Mouse (Mus musculus): ENCODE measurements around the gene Tnfsf13. TPM values are rescaled to one million over a fixed set of nuclear protein-coding genes. Genes with fewer than 3 reads are reported as not detected.

Gene Tnfsf13
- polyA plus RNA-seq (2017; shearing (Covaris generic)) = under 1 TPM; 0.13 to 0.34 TPM

DNA sequence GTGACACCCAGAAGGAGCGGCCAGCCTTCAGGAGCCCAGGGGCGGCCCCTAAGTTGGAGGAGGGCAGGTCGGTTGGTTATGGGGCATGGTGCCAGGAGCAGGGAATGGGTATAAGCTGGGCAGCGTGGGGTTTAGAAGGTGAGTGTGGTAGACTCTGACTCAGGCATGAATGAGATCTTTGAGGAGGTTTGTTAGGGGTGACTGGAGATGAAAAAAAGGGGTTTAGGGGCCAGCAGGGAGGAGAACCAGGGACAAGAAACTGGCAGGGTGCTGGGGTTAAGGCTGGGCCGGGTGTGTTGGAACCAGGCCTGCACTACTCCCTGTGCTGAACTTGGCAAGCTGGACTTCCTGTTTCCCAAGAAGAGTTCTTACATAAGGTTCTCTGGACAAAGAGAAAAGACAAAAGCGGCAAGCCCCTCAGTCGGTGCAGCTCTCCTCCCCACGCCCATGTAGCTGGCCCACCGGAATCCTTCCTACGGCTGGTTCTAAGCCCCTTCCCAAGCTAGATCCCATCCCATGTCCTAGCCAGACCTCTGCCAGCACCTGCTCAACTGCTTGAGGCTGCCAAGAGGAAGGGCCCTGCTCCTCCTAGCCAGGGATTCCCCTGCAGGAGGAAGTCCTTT is at the start of gene Tnfsf13:
TSS of gene Tnfsf13 (minus strand) at position 259 of the 623 bp plus-strand sequence.

DNA sequence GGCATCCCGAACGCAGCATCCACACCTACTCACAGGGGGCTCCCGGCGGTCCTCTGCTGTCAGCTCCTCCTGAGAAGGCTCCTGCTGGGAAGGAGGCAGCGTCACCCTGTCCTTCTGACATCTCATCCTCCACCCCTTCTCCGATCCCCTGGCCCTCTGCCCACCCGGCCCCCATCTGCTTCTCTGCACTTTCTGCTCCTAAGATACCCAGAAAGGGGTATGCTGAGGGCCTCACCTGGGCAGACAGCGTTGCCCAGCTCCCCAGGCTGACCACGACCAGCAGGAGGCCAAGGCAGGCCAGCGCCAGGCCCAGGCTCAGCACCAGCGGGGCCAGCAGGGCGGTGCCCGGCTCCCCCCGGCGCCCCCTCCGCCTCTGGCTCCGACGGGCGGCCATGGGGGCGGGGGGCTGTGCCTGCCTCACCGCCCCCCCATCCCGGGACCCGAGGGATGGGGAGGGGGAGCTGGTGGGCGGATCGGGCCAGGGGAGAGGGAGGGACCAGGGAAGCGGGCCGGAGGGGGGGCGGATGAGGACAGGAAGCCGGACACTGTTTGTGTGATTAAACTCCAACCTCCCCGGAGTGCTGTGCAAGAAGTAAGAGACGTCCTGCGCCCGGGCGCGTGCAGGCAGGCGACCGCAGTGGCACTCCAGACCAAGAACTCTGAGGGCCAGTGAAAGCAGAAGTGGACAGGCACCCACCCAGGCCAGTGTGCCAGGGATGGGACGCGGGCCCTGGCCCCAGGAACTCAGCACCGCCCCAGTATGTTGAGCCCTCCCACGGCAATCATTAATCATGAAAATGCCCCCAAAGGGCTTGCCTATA is 10.0 kb upstream of the Tnfsf13 start, which contains the start of the genes Tnfsf12 and Tnfsfm13:
TSS of gene Tnfsf12 (minus strand) at position 489 of the 821 bp plus-strand sequence.
TSS of gene Tnfsfm13 (minus strand) at position 738 of the 821 bp plus-strand sequence.

DNA sequence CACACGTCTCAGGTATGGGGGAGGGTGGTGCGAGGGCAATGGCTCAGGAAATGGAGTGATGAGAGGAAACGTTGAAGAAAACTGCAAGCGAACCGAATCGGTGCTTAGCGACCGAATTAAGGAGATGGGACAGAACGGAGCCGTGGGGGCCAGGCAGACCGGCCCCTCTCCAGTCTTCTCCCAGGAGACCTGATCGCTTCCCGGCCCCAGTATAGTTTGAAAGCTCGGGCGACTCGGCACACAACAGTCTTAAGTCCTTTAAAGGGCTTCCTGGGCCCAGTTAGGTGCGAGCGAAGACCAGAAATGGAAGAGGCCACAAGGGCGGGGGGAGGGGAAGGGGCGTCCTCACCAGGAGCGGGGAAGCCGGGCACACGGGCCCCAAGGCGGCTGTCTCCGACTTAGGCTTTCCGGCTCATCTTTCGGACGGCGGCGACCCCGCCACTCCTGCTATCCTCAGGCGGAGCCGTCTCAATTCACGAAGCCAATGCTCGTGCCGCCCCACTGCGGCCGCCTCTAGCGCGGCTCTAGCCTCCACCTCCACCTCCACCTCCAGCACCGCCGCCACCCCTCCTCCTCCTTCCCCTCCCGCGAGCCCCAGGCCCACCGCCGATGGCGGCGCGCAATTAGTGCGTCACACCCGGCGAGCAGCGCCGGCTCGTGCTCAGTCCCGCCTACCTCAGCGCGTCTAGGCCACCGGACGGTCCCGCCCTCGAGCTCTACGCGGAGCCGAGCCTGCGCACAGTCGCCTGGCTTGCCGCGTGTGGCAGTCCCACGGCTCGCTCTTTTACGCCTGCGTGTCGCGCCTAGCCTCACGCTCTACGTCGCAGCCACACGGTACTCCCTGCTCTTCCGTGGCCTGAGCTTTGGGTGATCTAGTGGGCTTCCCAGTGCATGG is 4.0 kb downstream of the Tnfsf13 start, which contains the start of gene Senp3:
TSS of gene Senp3 (minus strand) at position 771 of the 895 bp plus-strand sequence.

DNA sequence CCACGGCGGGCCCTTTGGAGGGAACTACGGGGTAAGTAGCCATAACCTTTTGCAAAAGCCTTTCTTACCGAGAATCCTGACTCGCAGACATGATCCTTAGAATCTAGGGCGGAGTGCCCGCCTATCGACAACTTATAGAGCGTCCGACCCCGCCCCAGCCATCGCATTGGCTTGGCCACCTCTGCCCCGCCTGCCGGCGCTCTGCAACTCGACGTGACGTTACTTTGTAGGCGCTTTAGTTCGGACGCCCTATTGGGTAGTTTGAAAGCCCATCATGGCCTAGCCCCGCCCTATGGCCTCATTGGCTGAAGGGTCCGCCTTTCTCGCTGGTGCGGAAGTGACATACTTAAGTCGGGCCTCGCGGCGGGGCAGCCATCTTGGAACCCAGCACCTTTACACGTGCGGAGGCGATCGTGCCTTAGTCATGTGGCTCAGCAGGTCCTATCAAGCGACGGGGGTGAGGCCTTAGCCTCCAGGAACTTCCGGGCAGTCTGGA is 13.3 kb downstream of the Tnfsf13 start, which contains the start of gene Eif4a1:
TSS of gene Eif4a1 (minus strand) at position 213 of the 496 bp plus-strand sequence.

DNA sequence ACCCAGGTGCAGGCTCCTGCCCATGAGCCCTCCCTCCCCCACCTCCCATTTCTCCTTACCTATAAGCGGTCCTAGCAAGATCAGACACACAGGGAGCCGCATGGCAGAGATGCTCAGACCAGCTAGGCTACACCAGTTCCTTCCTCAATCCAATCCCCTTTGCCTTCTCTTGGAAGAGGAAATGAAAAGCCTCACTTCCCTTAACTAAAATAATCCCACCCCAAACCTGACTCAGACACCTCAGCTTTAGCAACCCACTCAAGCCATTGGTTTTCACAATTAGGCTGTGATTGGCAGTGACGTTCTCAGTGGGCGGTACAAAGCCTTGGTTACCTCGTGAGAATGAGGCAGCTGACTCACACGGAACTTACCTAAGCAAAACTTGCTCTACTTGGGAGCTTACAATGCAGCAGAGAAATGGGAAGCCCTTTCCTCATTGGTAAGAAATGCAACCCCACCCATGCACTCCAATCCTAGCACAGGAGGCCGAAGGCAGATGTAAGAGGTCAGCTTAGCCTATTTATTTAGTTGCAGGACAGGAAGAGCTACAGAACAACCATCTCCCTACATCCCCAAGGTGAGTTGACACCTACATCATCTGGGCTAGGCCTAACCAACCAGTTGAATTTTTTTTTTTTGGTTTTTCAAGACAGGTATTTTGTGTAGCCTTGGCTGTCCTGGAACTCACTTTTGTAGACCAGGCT is 19.5 kb downstream of the Tnfsf13 start, which contains the start of gene Cd68:
TSS of gene Cd68 (minus strand) at position 193 of the 704 bp plus-strand sequence.

DNA sequence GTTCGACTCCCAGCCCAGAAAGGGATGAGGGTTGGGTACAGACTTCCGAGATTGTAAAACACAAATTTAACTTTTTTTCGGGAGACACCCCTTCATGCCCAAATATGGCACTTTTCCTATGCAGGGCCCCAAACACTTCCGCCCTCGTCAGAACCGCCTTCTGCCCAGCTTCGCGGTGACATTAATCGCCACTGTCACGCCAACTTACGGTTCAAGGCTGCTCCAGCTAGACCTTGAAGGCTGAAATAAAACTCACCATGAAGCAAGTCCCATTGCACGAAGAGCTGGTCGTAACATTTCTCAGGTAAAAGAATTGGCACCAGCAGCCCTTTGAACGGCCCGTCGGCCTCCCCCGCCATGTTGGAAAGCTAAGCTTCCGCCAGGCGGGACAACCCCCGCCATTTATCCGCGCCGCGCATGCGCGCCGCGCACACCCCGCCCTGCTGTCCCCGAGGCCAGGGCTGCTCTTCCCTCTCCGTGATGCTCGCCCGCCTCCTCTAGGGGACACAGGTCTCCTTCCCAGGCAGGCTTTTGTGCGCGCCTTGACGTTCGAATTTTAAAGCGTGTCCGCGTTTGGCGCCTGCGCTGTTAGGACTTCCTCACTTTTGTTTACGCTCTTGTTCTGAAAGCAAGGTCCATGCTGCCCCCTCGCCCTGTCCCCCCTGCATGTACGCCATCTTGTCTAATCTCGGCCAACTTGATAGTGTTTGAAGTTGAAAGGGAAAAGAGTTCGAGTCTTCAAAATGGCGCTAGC is 23.2 kb downstream of the Tnfsf13 start, which contains the start of gene Mpdu1:
TSS of gene Mpdu1 (minus strand) at position 430 of the 754 bp plus-strand sequence.

DNA sequence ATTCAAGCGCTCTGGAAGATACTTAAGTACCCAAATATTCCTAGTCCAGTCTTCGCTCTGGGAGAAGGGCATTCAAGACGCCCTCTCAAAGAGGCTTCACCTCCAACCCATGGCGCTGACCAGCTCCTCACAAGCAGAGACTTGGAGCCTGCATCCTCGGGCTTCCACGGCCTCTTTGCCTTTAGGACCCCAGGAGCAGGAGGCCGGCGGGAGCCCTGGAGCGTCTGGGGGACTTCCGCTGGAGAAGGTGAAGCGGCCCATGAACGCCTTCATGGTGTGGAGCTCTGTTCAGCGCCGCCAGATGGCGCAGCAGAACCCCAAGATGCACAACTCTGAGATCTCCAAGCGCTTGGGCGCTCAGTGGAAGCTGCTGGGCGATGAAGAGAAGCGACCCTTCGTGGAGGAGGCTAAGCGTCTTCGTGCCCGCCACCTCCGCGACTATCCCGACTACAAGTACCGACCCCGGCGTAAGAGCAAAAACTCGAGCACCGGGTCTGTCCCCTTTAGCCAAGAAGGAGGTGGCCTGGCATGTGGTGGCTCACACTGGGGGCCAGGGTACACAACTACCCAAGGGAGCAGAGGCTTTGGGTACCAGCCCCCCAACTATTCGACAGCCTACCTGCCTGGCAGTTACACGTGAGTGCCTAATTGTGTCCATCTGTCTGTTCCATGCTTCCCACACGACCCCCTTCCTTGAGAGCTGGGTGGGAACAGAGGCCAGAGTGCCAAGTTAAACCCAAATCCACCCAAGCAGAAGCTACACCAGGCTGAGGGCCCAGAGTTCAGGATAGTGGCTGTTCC is 30.1 kb downstream of the Tnfsf13 start, which contains the start of gene Sox15:
TSS of gene Sox15 (plus strand) at position 51 of the 801 bp plus-strand sequence.

Other genes starting within 250 kb of the Tnfsf13 start
- under 1 TPM; 0.02 to 0.48 TPM for gene Dnah2, start 136.7 kb downstream of the Tnfsf13 start, polyA plus RNA-seq (2017; shearing (Covaris generic))
- under 1 TPM; 0.23 to 0.32 TPM for gene Efnb3, start 125.6 kb downstream of the Tnfsf13 start, polyA plus RNA-seq (2017; shearing (Covaris generic))
- 10 to 100 TPM; 19.2 to 31.5 TPM for gene Wrap53, start 105.5 kb downstream of the Tnfsf13 start, polyA plus RNA-seq (2017; shearing (Covaris generic))
- 100 to 1,000 TPM; 162 to 242 TPM for gene Trp53, start 105.4 kb downstream of the Tnfsf13 start, polyA plus RNA-seq (2017; shearing (Covaris generic))
- under 1 TPM in 1 of 2 experiments, not detected in 1; 0.14 TPM for gene Atp1b2, start 79.8 kb downstream of the Tnfsf13 start, polyA plus RNA-seq (2017; shearing (Covaris generic))
- under 1 TPM in 1 of 2 experiments, not detected in 1; 0.32 TPM for gene Shbg, start 67.9 kb downstream of the Tnfsf13 start, polyA plus RNA-seq (2017; shearing (Covaris generic))
- not detected for gene Sat2, start 63.8 kb downstream of the Tnfsf13 start, polyA plus RNA-seq (2017; shearing (Covaris generic))
- gene Fxr2, start 52.8 kb downstream of the Tnfsf13 start, polyA plus RNA-seq (2017; shearing (Covaris generic)) = 10 to 100 TPM; 49.1 to 52.6 TPM
- gene Sox15, start 30.5 kb downstream of the Tnfsf13 start, polyA plus RNA-seq (2017; shearing (Covaris generic)) = not detected
- 10 to 100 TPM; 78.8 to 82.1 TPM for gene Mpdu1, start 23.1 kb downstream of the Tnfsf13 start, polyA plus RNA-seq (2017; shearing (Covaris generic))
- 10 to 100 TPM in 1 of 2 experiments, 1 to 10 TPM in 1; 5.9 to 15.7 TPM for gene Cd68, start 19.6 kb downstream of the Tnfsf13 start, polyA plus RNA-seq (2017; shearing (Covaris generic))
- 100 to 1,000 TPM; 550 to 657 TPM for gene Eif4a1, start 13.4 kb downstream of the Tnfsf13 start, polyA plus RNA-seq (2017; shearing (Covaris generic))
- 10 to 100 TPM; 47.4 to 49.1 TPM for gene Senp3, start 3.7 kb downstream of the Tnfsf13 start, polyA plus RNA-seq (2017; shearing (Covaris generic))
- under 1 TPM; 0.31 to 0.42 TPM for gene Tnfsf12, start 10.1 kb upstream of the Tnfsf13 start, polyA plus RNA-seq (2017; shearing (Covaris generic))
- gene Tnfsfm13, start 10.3 kb upstream of the Tnfsf13 start, polyA plus RNA-seq (2017; shearing (Covaris generic)) = under 1 TPM; 0.08 to 0.44 TPM
- gene Polr2a, start 72.9 kb upstream of the Tnfsf13 start, polyA plus RNA-seq (2017; shearing (Covaris generic)) = 10 to 100 TPM; 30.9 to 45.6 TPM
- gene Slc35g3, start 76.2 kb upstream of the Tnfsf13 start, polyA plus RNA-seq (2017; shearing (Covaris generic)) = not detected
- gene Zbtb4, start 80.1 kb upstream of the Tnfsf13 start, polyA plus RNA-seq (2017; shearing (Covaris generic)) = 1 to 10 TPM; 4.9 to 5.8 TPM
- 1 to 10 TPM; 1.6 to 3.6 TPM for gene Chrnb1, start 110.2 kb upstream of the Tnfsf13 start, polyA plus RNA-seq (2017; shearing (Covaris generic))
- not detected for gene Fgf11, start 116.1 kb upstream of the Tnfsf13 start, polyA plus RNA-seq (2017; shearing (Covaris generic))
- under 1 TPM in 1 of 2 experiments, not detected in 1; 0.38 TPM for gene Tmem102, start 119.8 kb upstream of the Tnfsf13 start, polyA plus RNA-seq (2017; shearing (Covaris generic))
- gene Gm39566, start 129.5 kb upstream of the Tnfsf13 start, polyA plus RNA-seq (2017; shearing (Covaris generic)) = not detected
- not detected for gene Spem2, start 132.7 kb upstream of the Tnfsf13 start, polyA plus RNA-seq (2017; shearing (Covaris generic))
- gene Spem1, start 136.4 kb upstream of the Tnfsf13 start, polyA plus RNA-seq (2017; shearing (Covaris generic)) = not detected
- under 1 TPM; 0.24 to 0.34 TPM for gene Nlgn2, start 152.0 kb upstream of the Tnfsf13 start, polyA plus RNA-seq (2017; shearing (Covaris generic))
- 100 to 1,000 TPM; 109 to 131 TPM for gene Tmem256, start 152.7 kb upstream of the Tnfsf13 start, polyA plus RNA-seq (2017; shearing (Covaris generic))
- 10 to 100 TPM; 19.0 to 36.8 TPM for gene Plscr3, start 160.6 kb upstream of the Tnfsf13 start, polyA plus RNA-seq (2017; shearing (Covaris generic))
- gene Tnk1, start 172.9 kb upstream of the Tnfsf13 start, polyA plus RNA-seq (2017; shearing (Covaris generic)) = not detected
- gene Tmem95, start 192.2 kb upstream of the Tnfsf13 start, polyA plus RNA-seq (2017; shearing (Covaris generic)) = not detected
- gene Kctd11, start 195.6 kb upstream of the Tnfsf13 start, polyA plus RNA-seq (2017; shearing (Covaris generic)) = 1 to 10 TPM in 1 of 2 experiments, under 1 TPM in 1; 0.39 to 3.3 TPM
- 100 to 1,000 TPM; 299 to 487 TPM for gene Acap1, start 209.8 kb upstream of the Tnfsf13 start, polyA plus RNA-seq (2017; shearing (Covaris generic))
- gene 2810408A11Rik, start 215.2 kb upstream of the Tnfsf13 start, polyA plus RNA-seq (2017; shearing (Covaris generic)) = 1 to 10 TPM; 1.5 to 4.2 TPM
- gene Neurl4, start 215.3 kb upstream of the Tnfsf13 start, polyA plus RNA-seq (2017; shearing (Covaris generic)) = 1 to 10 TPM; 5.2 to 6.2 TPM
- 100 to 1,000 TPM; 148 to 174 TPM for gene Gps2, start 228.1 kb upstream of the Tnfsf13 start, polyA plus RNA-seq (2017; shearing (Covaris generic))
- gene Eif5a, start 236.2 kb upstream of the Tnfsf13 start, polyA plus RNA-seq (2017; shearing (Covaris generic)) = 1,000 to 10,000 TPM; 1,226 to 1,635 TPM